Mouse (Mus musculus): ENCODE results near the gene Tlr7. TPM values are rescaled to one million over a fixed set of nuclear protein-coding genes. Genes with fewer than 3 reads are reported as not detected.
"Not testable (repeated sequence)": the region's sequence is repeated elsewhere in the genome, so short reads cannot be mapped to it uniquely, and the experiment has no call there.

Gene Tlr7
- polyA plus RNA-seq (2015; fragmentation: Nextera tagmentation; extraction: Ambion mirVana): 0.60 and 1.1 TPM in 2 replicates

- Histone ChIP-seq H3K27me3 (ENCODE audit: control insufficient read depth, insufficient read depth, low read length) (peaks cover 7% of the 10 kb centered on the region; the same call in 1 of the 2 replicates), H3K27ac (ENCODE audit: low read length) (no peak within 1 kb of the TSS), H3K4me1 (ENCODE audit: control insufficient read depth, insufficient read depth, low read length) (no peaks in the 10 kb centered on the region), H3K4me3 (replicated peaks; ENCODE audit: low read length) (no peak within 1 kb of the TSS), H3K9me3 (replicated peaks; ENCODE audit: control insufficient read depth, low read length) (no peaks in the 10 kb centered on the region), H3K36me3 (ENCODE audit: control insufficient read depth, insufficient read depth, low read length) (no peaks in the 10 kb centered on the region), H3K9ac (ENCODE audit: low read length) (no peak within 1 kb of the TSS), H3K4me2 (ENCODE audit: low read depth, low read length) (no peak within 1 kb of the TSS)
- ATAC-seq (ENCODE audit: insufficient read depth, low FRiP score): no peak
- WGBS: 64% methylated on average over 6 of the region's 6 CpGs
Observed at GRCm38 (mm10) chrX:167330399-167330798, at the start of gene Tlr7. Tlr7 (minus strand) TSS chrX:167330558.

GRCm38 (mm10) chrX:167380073-167380472 lies 49.7 kb upstream of the Tlr7 start:
- Histone ChIP-seq H3K4me2 (ENCODE audit: low read depth, low read length) (no peak overlapping the region), H3K36me3 (ENCODE audit: control insufficient read depth, insufficient read depth, low read length) (no peaks in the 10 kb centered on the region), H3K4me1 (ENCODE audit: control insufficient read depth, insufficient read depth, low read length) (no peaks in the 10 kb centered on the region), H3K4me3 (replicated peaks; ENCODE audit: low read length) (no peak overlapping the region), H3K27me3 (ENCODE audit: control insufficient read depth, insufficient read depth, low read length) (no peaks in the 10 kb centered on the region; the same call in 1 of the 2 replicates), H3K9me3 (replicated peaks; ENCODE audit: control insufficient read depth, low read length) (no peaks in the 10 kb centered on the region), H3K9ac (ENCODE audit: low read length) (no peak overlapping the region), H3K27ac (ENCODE audit: low read length) (no peak overlapping the region)
- WGBS: 56% methylated on average over 4 of the region's 4 CpGs
- ATAC-seq (ENCODE audit: insufficient read depth, low FRiP score): no peak

- H3K4me1 ChIP-seq (ENCODE audit: control insufficient read depth, insufficient read depth, low read length); H3K9me3 ChIP-seq (replicated peaks; ENCODE audit: control insufficient read depth, low read length); H3K4me3 ChIP-seq (replicated peaks; ENCODE audit: low read length); H3K27me3 ChIP-seq (ENCODE audit: control insufficient read depth, insufficient read depth, low read length); H3K27ac ChIP-seq (ENCODE audit: low read length); H3K4me2 ChIP-seq (ENCODE audit: low read depth, low read length); ATAC-seq (ENCODE audit: insufficient read depth, low FRiP score); H3K9ac ChIP-seq (ENCODE audit: low read length); H3K36me3 ChIP-seq (ENCODE audit: control insufficient read depth, insufficient read depth, low read length): not testable (repeated sequence)
- WGBS: 90% methylated on average over 3 of the region's 3 CpGs
Observed at GRCm38 (mm10) chrX:167361231-167361630, 30.9 kb upstream of the Tlr7 start.

- ATAC-seq (ENCODE audit: insufficient read depth, low FRiP score): no peak
- 89% methylated on average over 7 of the region's 7 CpGs for WGBS
- H3K9ac ChIP-seq (ENCODE audit: low read length): no peak overlapping the region
- no peak overlapping the region for H3K4me3 ChIP-seq (replicated peaks; ENCODE audit: low read length)
- H3K9me3 ChIP-seq (replicated peaks; ENCODE audit: control insufficient read depth, low read length): no peaks in the 10 kb centered on the region
- no peak overlapping the region for H3K4me2 ChIP-seq (ENCODE audit: low read depth, low read length)
- H3K27ac ChIP-seq (ENCODE audit: low read length): no peak overlapping the region
- H3K36me3 ChIP-seq (ENCODE audit: control insufficient read depth, insufficient read depth, low read length): no peaks in the 10 kb centered on the region
- no peaks in the 10 kb centered on the region for H3K4me1 ChIP-seq (ENCODE audit: control insufficient read depth, insufficient read depth, low read length)
- H3K27me3 ChIP-seq (ENCODE audit: control insufficient read depth, insufficient read depth, low read length): no peaks in the 10 kb centered on the region; the same call in 1 of the 2 replicates
Observed at GRCm38 (mm10) chrX:167359704-167360103, 29.3 kb upstream of the Tlr7 start.

- 62% methylated on average over 2 of the region's 2 CpGs for WGBS
- no peaks in the 10 kb centered on the region for H3K36me3 ChIP-seq (ENCODE audit: control insufficient read depth, insufficient read depth, low read length)
- ATAC-seq (ENCODE audit: insufficient read depth, low FRiP score): no peak
- H3K9me3 ChIP-seq (replicated peaks; ENCODE audit: control insufficient read depth, low read length): no peaks in the 10 kb centered on the region
- no peaks in the 10 kb centered on the region; the same call in 1 of the 2 replicates for H3K27me3 ChIP-seq (ENCODE audit: control insufficient read depth, insufficient read depth, low read length)
- no peak overlapping the region for H3K4me3 ChIP-seq (replicated peaks; ENCODE audit: low read length)
- H3K4me2 ChIP-seq (ENCODE audit: low read depth, low read length): no peak overlapping the region
- no peak overlapping the region for H3K9ac ChIP-seq (ENCODE audit: low read length)
- H3K27ac ChIP-seq (ENCODE audit: low read length): no peak overlapping the region
- no peaks in the 10 kb centered on the region for H3K4me1 ChIP-seq (ENCODE audit: control insufficient read depth, insufficient read depth, low read length)
Observed at GRCm38 (mm10) chrX:167357415-167357814, 27.1 kb upstream of the Tlr7 start.

GRCm38 (mm10) chrX:167355965-167356364 lies 25.6 kb upstream of the Tlr7 start:
- WGBS: 79% methylated on average over 3 of the region's 3 CpGs
- H3K27me3 ChIP-seq (ENCODE audit: control insufficient read depth, insufficient read depth, low read length): no peaks in the 10 kb centered on the region; the same call in 1 of the 2 replicates
- no peak for ATAC-seq (ENCODE audit: insufficient read depth, low FRiP score)
- no peak overlapping the region for H3K4me3 ChIP-seq (replicated peaks; ENCODE audit: low read length)
- no peak overlapping the region for H3K4me2 ChIP-seq (ENCODE audit: low read depth, low read length)
- H3K27ac ChIP-seq (ENCODE audit: low read length): no peak overlapping the region
- H3K9ac ChIP-seq (ENCODE audit: low read length): no peak overlapping the region
- no peaks in the 10 kb centered on the region for H3K4me1 ChIP-seq (ENCODE audit: control insufficient read depth, insufficient read depth, low read length)
- H3K9me3 ChIP-seq (replicated peaks; ENCODE audit: control insufficient read depth, low read length): no peaks in the 10 kb centered on the region
- H3K36me3 ChIP-seq (ENCODE audit: control insufficient read depth, insufficient read depth, low read length): no peaks in the 10 kb centered on the region

- H3K9me3 ChIP-seq (replicated peaks; ENCODE audit: control insufficient read depth, low read length): no peaks in the 10 kb centered on the region
- H3K4me3 ChIP-seq (replicated peaks; ENCODE audit: low read length): no peak overlapping the region
- H3K4me2 ChIP-seq (ENCODE audit: low read depth, low read length): no peak overlapping the region
- no peaks in the 10 kb centered on the region; the same call in 1 of the 2 replicates for H3K27me3 ChIP-seq (ENCODE audit: control insufficient read depth, insufficient read depth, low read length)
- ATAC-seq (ENCODE audit: insufficient read depth, low FRiP score): no peak
- no peak overlapping the region for H3K9ac ChIP-seq (ENCODE audit: low read length)
- H3K27ac ChIP-seq (ENCODE audit: low read length): no peak overlapping the region
- no peaks in the 10 kb centered on the region for H3K36me3 ChIP-seq (ENCODE audit: control insufficient read depth, insufficient read depth, low read length)
- 95% methylated on average over 2 of the region's 2 CpGs for WGBS
- no peaks in the 10 kb centered on the region for H3K4me1 ChIP-seq (ENCODE audit: control insufficient read depth, insufficient read depth, low read length)
Observed at GRCm38 (mm10) chrX:167353617-167354016, 23.3 kb upstream of the Tlr7 start.

- Histone ChIP-seq H3K27ac (ENCODE audit: low read length) (no peak overlapping the region), H3K9me3 (replicated peaks; ENCODE audit: control insufficient read depth, low read length) (no peaks in the 10 kb centered on the region), H3K4me3 (replicated peaks; ENCODE audit: low read length) (no peak overlapping the region), H3K9ac (ENCODE audit: low read length) (no peak overlapping the region), H3K4me2 (ENCODE audit: low read depth, low read length) (no peak overlapping the region), H3K4me1 (ENCODE audit: control insufficient read depth, insufficient read depth, low read length) (no peaks in the 10 kb centered on the region), H3K36me3 (ENCODE audit: control insufficient read depth, insufficient read depth, low read length) (no peaks in the 10 kb centered on the region), H3K27me3 (ENCODE audit: control insufficient read depth, insufficient read depth, low read length) (no peaks in the 10 kb centered on the region; the same call in 1 of the 2 replicates)
- no peak for ATAC-seq (ENCODE audit: insufficient read depth, low FRiP score)
- WGBS: 89% methylated on average over 1 of the region's 1 CpGs
Observed at GRCm38 (mm10) chrX:167346440-167346839, 16.1 kb upstream of the Tlr7 start.

- H3K27ac ChIP-seq (ENCODE audit: low read length): no peak overlapping the region
- WGBS: 76% methylated on average over 1 of the region's 1 CpGs
- H3K9ac ChIP-seq (ENCODE audit: low read length): no peak overlapping the region
- no peak overlapping the region for H3K4me3 ChIP-seq (replicated peaks; ENCODE audit: low read length)
- H3K27me3 ChIP-seq (ENCODE audit: control insufficient read depth, insufficient read depth, low read length): no peaks in the 10 kb centered on the region; the same call in 1 of the 2 replicates
- no peaks in the 10 kb centered on the region for H3K4me1 ChIP-seq (ENCODE audit: control insufficient read depth, insufficient read depth, low read length)
- no peak overlapping the region for H3K4me2 ChIP-seq (ENCODE audit: low read depth, low read length)
- no peak for ATAC-seq (ENCODE audit: insufficient read depth, low FRiP score)
- no peaks in the 10 kb centered on the region for H3K9me3 ChIP-seq (replicated peaks; ENCODE audit: control insufficient read depth, low read length)
- H3K36me3 ChIP-seq (ENCODE audit: control insufficient read depth, insufficient read depth, low read length): no peaks in the 10 kb centered on the region
Observed at GRCm38 (mm10) chrX:167344356-167344755, 14.0 kb upstream of the Tlr7 start.
